Mouse (Mus musculus) midbrain, postnatal 0 days (tissue): Measurements from ENCODE around the gene Mical2. TPM values are rescaled to one million over a fixed set of nuclear protein-coding genes. Genes with fewer than 3 reads are reported as not detected.
A peak's percentile ranks its signal among the peaks of the same experiment; 100 is the strongest.

Experiments used
- ATAC-seq: fragments of 200-750 bp; cut with Nextera tagmentation; 2 replicates; pipeline ENCODE4 v1.8.0; 2017; ENCODE audit warnings: moderate number of reproducible peaks, mild to moderate bottlenecking, moderate TSS enrichment, moderate library complexity; ENCODE audit not compliant: low FRiP score
- DNase-seq: peaks from one replicate; pipeline ENCODE4 v3.0.0-alpha.2; 2015; ENCODE audit warnings: low spot score
- H3K27ac ChIP-seq: fragments of 300-500 bp; sonication (generic); 2 replicates; pipeline ENCODE4 v1.5.1; 2014; ENCODE audit warnings: low read depth, mild to moderate bottlenecking, low read length, mixed read lengths
- H3K27me3 ChIP-seq: fragments of 300-500 bp; sonication (generic); 2 replicates; pipeline ENCODE4 v1.6.1; 2014; ENCODE audit warnings: low read length, control low read depth, mixed read lengths; ENCODE audit not compliant: insufficient read depth
- H3K36me3 ChIP-seq: fragments of 300-500 bp; sonication (generic); 2 replicates; pipeline ENCODE4 v1.6.1; 2014; ENCODE audit warnings: low read length, control low read depth, mixed read lengths; ENCODE audit not compliant: insufficient read depth
- H3K4me1 ChIP-seq: fragments of 300-500 bp; sonication (generic); 2 replicates; pipeline ENCODE4 v1.6.1; 2014; ENCODE audit warnings: mild to moderate bottlenecking, control low read depth, antibody characterized with exemption, low read length, mixed read lengths; ENCODE audit not compliant: insufficient read depth
- H3K4me2 ChIP-seq: fragments of 300-500 bp; sonication (generic); 2 replicates; pipeline ENCODE4 v1.6.1; 2014; ENCODE audit warnings: low read depth, mild to moderate bottlenecking, low read length, mixed read lengths; ENCODE audit not compliant: poor library complexity, severe bottlenecking
- H3K4me3 ChIP-seq: fragments of 300-500 bp; sonication (generic); 2 replicates; pipeline ENCODE4 v1.5.1; 2014; ENCODE audit warnings: low read depth, mild to moderate bottlenecking, low read length, moderate library complexity
- H3K9ac ChIP-seq: fragments of 300-500 bp; sonication (generic); replicated peaks from 2 replicates; pipeline ENCODE4 v1.6.1; 2014; ENCODE audit warnings: mild to moderate bottlenecking, low read length, moderate library complexity, mixed read lengths; ENCODE audit not compliant: poor library complexity, severe bottlenecking
- H3K9me3 ChIP-seq: fragments of 300-500 bp; sonication (generic); 2 replicates; pipeline ENCODE4 v1.6.1; 2016; ENCODE audit warnings: low read length, control low read depth
- CTCF ChIP-seq: IDR thresholded peaks from 2 replicates; pipeline ENCODE4 v1.5.1; 2016; ENCODE audit warnings: antibody characterized with exemption, mild to moderate bottlenecking
- WGBS: fragments of 180-500 bp; shearing (Covaris S2); extraction: QIAGEN DNeasy Blood & Tissue Kit; methylation state at CpG from one replicate; pipeline ENCODE4 v1.1.7; 2014; 5-methylcytosine and 5-hydroxymethylcytosine counted together
- polyA plus RNA-seq: library from polyadenylated mRNA; unstranded; fragments of >200 nt; fragmentation: Nextera tagmentation; extraction: Ambion mirVana; gene quantifications from 2 replicates; pipeline ENCODE4 v1.2.1, GENCODE M21; 2015
- total RNA-seq: library from RNA; depleted of rRNA; stranded (reverse); fragments of >200 nt; gene quantifications from 2 replicates; pipeline ENCODE4 v1.2.3, GENCODE M21; 2014

The Mical2 gene
- total and polyA plus RNA-seq, 2 experiments from 2014 or later: 6.2 to 11.0 TPM

GRCm38 (mm10) chr7:112444985-112445367, 219.3 kb downstream of the Mical2 start:
- Histone ChIP-seq H3K4me2 (no peak overlapping the region), H3K27ac (peak overlapping the region; percentile 1; the same call in 1 of the 2 replicates), H3K9ac (no peak overlapping the region), H3K27me3 (no peaks in the 10 kb centered on the region), H3K36me3 (no peaks in the 10 kb centered on the region), H3K4me1 (peaks cover 3% of the 10 kb centered on the region; the same call in 1 of the 2 replicates), H3K4me3 (no peak overlapping the region), H3K9me3 (no peaks in the 10 kb centered on the region)
- DNase-seq (no peak), ATAC-seq (0 out of 2 replicates have a peak, but pooled peaks have one; percentile 10)
- 19% methylated on average over 9 of the region's 9 CpGs for WGBS
- TF ChIP-seq CTCF: no peak

GRCm38 (mm10) chr7:112446498-112446897, 220.8 kb downstream of the Mical2 start:
- H3K27me3 ChIP-seq: no peaks in the 10 kb centered on the region
- WGBS: 90% methylated on average over 4 of the region's 4 CpGs
- TF ChIP-seq CTCF: no peak
- ATAC-seq (no peak), DNase-seq (no peak)
- H3K4me2 ChIP-seq: no peak overlapping the region
- no peak overlapping the region for H3K27ac ChIP-seq
- no peak overlapping the region for H3K9ac ChIP-seq
- peaks cover 3% of the 10 kb centered on the region; the same call in 1 of the 2 replicates for H3K4me1 ChIP-seq
- no peak overlapping the region for H3K4me3 ChIP-seq
- H3K36me3 ChIP-seq: no peaks in the 10 kb centered on the region
- no peaks in the 10 kb centered on the region for H3K9me3 ChIP-seq

GRCm38 (mm10) chr7:112449954-112450700, 224.5 kb downstream of the Mical2 start:
- no peaks in the 10 kb centered on the region for H3K9me3 ChIP-seq
- TF ChIP-seq CTCF: no peak
- no peaks in the 10 kb centered on the region for H3K36me3 ChIP-seq
- H3K4me1 ChIP-seq: no peaks in the 10 kb centered on the region; the same call in 1 of the 2 replicates
- no peak overlapping the region for H3K4me2 ChIP-seq
- DNase-seq: no peak
- H3K4me3 ChIP-seq: no peak overlapping the region
- H3K27me3 ChIP-seq: no peaks in the 10 kb centered on the region
- no peak for ATAC-seq
- H3K27ac ChIP-seq: no peak overlapping the region
- H3K9ac ChIP-seq: no peak overlapping the region
- WGBS: 77% methylated on average over 8 of the region's 8 CpGs

DNA sequence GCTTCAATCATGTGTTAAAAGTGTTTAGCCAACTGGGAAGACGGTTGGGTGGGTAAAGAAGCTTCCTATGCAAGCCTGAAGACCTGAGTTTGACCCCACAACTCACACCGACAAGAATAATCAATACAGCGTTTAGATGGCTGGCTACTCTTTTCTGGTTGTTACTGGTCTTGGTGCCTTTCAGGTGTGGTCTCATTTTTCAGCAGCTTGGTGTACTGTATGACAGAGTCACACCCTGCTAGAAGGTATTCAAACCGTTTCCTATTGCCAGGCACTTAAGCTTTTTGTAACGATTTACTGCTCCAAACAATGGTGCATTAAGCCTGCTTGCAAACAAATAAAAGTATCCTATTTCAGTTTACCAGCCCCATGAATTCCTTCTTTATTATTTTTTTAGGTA, 226.8 kb downstream of the Mical2 start:
- no peak overlapping the region for H3K4me2 ChIP-seq
- no peak for TF ChIP-seq CTCF
- no peaks in the 10 kb centered on the region for H3K4me1 ChIP-seq
- ATAC-seq (no peak), DNase-seq (no peak)
- 67% methylated on average over 5 of the region's 5 CpGs for WGBS
- H3K9ac ChIP-seq: no peak overlapping the region
- H3K27me3 ChIP-seq: no peaks in the 10 kb centered on the region
- H3K9me3 ChIP-seq: no peaks in the 10 kb centered on the region
- H3K36me3 ChIP-seq: no peaks in the 10 kb centered on the region
- no peak overlapping the region for H3K4me3 ChIP-seq
- H3K27ac ChIP-seq: no peak overlapping the region

GRCm38 (mm10) chr7:112453805-112454214, 228.2 kb downstream of the Mical2 start:
- ATAC-seq (no peak), DNase-seq (no peak)
- H3K4me1 ChIP-seq: no peaks in the 10 kb centered on the region
- no peak overlapping the region for H3K4me2 ChIP-seq
- H3K9ac ChIP-seq: no peak overlapping the region
- 16% methylated on average over 3 of the region's 3 CpGs for WGBS
- no peaks in the 10 kb centered on the region for H3K9me3 ChIP-seq
- H3K27ac ChIP-seq: no peak overlapping the region
- TF ChIP-seq CTCF: no peak
- no peaks in the 10 kb centered on the region for H3K36me3 ChIP-seq
- no peak overlapping the region for H3K4me3 ChIP-seq
- H3K27me3 ChIP-seq: no peaks in the 10 kb centered on the region

DNA sequence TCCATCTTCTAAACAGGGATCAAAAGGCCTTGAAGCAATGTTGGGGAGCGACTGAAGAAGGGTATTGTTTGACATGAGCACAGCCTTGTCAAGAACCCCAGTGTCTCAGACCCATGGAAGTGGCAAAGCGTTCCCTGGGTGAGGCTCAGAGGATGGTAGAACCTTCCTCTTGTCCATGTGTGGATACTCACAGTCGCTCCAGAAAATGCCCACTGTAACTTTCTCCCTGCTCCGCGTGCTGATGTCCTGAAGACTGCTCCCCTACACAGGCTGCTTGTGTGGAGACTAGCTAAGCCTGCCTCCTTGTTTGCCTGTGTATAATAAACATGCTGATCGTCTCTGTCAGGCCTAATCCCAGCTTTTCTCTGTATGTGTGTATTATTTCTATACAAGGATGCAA, 228.7 kb downstream of the Mical2 start:
- H3K27me3 ChIP-seq: no peaks in the 10 kb centered on the region
- no peak overlapping the region for H3K4me2 ChIP-seq
- no peak overlapping the region for H3K27ac ChIP-seq
- no peaks in the 10 kb centered on the region for H3K9me3 ChIP-seq
- H3K4me1 ChIP-seq: no peaks in the 10 kb centered on the region
- ATAC-seq (no peak), DNase-seq (no peak)
- 58% methylated on average over 6 of the region's 6 CpGs for WGBS
- H3K4me3 ChIP-seq: no peak overlapping the region
- no peak overlapping the region for H3K9ac ChIP-seq
- TF ChIP-seq CTCF: no peak
- H3K36me3 ChIP-seq: no peaks in the 10 kb centered on the region
